Mouse (Mus musculus) embryo, embryonic 11.5 days (tissue): ENCODE measurements around the gene Strbp.

ENCODE experiments used
- DNase-seq: peaks from one replicate; pipeline ENCODE4 v3.0.0-alpha.2; 2012; ENCODE audit warnings: low read depth, low spot score

Gene Strbp

DNA sequence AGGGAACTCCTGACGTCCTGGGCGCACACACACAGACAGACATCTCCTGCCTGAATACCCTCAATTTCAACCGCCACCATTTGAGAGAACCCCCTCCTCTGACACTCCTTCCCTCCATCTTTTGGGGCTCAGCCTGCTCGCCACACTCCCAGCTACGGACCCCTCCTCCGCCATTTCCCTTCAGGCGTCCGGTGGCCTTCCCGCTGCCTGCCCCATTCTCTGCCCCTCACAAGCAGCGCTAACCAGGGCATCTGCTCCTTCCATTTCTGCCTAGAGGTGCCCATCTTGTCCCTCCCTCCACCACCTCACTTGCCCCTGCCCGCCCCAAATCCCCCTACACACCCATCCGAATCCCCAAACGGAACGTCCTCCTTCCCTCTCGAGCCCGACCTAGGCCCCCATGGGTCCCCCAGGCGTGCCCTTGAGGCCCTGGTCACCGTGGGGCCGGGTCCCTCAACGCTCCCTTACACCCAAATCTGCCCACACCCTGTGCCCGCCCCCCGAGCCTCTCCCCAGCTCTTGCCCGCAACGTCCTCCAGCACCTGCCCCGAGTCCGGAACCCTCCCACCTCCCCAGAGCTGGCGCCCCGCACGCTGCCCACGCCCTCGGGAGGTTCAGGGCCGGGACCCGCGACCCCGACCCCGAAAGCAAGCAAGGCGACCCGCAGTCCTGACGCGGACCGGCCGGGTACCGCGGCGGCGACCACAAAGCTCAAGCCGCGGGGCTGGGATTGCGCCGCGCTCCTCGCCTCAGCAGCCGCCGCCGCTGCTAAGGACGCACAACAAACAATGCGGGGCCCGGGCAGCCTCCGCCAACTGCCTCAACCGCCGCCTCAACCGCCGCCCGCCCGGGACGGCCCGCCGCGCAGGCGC is 1.1 kb downstream of the Strbp start:
- DNase-seq, result peak; percentile 16

DNA sequence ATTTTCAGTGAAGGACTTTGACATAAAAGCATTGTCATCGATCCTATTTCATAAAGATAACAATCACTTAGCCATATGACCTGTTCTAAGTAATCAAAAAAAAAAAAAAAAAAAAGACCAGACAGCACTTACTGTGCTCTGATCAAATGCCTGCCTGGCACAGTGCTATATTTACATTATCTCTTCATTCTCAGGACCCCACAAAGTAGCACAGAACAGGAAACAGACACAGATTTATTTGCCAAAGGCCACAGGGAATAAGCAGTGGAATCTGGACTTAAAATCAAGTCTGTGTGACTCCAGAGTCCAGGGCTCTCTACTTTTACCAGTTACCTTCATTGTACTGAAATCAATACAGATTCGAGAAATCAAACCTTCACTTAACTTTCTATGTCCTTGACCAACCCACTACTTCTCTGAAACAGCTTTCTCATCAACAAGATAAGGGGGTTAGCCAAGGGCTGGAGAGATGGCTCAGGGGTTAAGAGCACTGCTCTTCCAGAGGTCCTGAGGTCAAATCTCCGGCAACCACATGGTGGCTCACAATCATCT is 14.5 kb downstream of the Strbp start:
- no peak for DNase-seq

DNA sequence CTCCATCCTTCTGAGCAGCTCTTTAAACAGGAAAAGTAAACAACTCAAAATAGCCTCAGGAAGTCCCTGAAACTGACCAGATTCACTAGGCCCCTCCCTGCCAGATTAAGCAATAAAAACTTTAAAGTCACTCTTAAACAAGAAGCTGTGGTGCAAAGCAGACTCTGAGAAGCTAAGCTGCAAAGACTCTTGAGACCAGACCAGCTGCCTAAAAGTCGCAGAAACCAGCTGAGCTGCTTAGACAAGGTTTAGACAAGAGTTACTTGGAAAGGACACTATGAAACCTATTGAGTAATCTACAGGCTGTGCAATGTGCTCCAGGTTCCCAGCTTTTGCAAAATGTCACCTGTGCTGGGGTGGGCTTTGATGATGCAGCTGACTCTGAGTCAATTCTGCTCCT is 16.6 kb downstream of the Strbp start:
- no peak for DNase-seq

DNA sequence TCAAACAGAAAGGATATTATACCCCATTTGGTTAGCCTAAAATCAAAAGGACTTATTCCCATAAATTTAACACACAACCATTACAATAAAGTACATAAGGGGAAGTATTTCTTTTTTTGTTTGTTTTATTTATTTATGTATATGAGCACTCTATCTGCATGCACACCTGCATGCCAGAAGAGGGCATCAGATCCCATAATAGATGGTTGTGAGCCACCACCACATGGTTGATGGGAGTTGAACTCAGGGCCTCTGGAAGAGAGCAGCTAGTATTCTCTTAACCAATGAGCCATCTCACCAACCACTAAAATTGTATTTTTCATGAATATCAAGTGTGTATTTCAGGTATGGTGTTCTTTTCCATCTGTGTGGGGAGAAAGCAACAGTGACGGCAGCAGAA is 18.8 kb downstream of the Strbp start:
- DNase-seq, result no peak

DNA sequence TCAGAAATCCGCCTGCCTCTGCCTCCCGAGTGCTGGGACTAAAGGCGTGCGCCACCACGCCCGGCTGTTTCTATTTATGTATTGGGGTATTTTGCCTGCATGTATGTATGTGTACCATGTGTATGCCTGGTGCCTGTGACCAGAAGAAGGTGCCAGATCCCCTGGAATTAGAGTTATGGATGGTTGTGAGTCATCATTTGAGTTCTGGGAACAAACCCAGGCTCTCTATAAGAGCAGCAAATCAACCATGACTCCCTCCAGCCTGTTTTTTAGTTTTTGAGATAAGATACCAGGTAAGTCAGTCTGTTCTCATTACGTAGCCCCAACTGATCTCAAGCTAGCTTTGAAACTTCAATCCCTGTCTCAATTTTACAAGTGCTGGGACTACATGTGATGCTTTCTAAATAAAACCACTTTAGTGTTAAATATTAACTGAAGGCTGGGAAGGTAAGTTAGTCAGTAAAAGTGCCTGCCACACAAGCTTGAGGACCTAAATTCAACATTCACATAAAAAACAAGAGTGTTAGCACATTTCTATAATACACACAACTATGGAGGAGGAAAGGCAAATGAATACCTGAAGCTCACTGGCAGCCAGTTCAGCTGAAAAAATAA is 21.4 kb downstream of the Strbp start:
- DNase-seq, result no peak

DNA sequence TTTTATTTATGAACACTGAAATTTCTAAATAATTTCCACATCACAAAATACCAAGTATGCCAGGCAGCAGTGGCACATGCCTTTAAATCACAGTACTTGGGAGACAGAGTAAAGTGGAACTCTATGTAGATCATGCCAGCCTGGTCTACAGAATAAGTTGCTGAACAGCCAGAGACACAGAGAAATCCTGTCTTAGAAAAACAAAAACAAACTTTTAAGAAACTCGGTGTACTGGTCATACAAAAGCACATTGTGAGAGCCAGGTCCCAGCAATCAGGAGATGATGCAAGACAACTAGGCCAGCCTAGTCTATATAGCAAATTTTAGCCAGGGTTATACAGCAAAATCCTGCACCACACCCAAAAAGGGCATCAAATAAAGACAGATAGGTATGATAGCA is 52.6 kb downstream of the Strbp start:
- DNase-seq, result no peak

DNA sequence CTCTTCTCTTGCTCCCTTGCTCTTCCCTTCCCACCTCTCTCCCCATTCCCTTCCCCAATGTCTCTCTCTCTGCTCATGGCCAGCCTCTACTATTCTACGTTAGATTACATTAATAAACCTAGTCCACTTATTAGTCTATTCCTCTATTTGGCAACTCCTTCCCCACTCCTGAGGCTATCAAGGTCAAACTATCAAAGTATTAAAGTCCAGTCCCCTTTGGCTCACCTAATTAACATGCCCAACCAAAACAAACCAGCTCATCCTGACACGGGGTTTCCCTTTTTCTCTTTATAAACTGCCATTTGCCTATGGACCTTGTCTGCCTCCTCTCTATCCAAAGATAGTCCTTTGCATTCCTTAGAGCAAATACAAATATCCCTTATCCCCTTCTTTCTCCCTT is 54.1 kb downstream of the Strbp start:
- DNase-seq, result no peak

DNA sequence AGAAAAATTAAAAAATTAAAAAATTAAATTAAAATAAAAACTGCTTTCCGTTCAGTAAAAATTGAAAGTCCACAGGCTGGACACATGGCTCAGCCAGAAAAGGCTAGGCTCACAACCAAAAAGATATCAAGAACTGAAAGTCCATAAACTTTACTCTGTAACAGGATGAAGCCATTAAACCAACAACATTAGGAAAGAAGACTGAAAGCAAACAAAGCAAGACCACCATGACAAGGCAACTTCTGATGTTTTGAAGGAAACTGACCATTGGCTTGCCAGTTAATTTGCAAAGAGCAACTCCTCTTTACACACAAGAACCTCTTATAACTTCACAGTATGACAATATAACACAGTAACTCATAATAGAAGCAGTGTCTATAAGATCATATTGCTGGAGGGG is 54.7 kb downstream of the Strbp start:
- no peak for DNase-seq

DNA sequence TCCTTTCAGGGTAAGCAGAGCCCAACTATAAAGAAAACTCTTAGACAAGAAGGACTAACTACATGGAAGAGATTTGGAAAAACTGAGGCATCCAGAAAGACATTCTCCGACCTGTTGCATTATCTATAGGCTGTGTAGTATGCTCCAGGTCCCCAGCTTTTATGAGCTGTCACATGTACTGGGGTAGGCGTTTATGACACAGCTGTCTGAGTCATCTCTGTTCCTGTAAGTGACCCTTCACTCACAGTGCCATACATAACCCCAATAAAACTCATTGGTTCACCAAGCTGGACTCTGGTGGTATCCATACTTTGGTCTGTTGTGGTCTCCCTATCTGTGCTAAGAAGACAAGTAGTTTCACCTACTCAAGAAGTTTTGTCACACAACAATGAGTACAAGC is 80.3 kb downstream of the Strbp start:
- DNase-seq, result no peak

DNA sequence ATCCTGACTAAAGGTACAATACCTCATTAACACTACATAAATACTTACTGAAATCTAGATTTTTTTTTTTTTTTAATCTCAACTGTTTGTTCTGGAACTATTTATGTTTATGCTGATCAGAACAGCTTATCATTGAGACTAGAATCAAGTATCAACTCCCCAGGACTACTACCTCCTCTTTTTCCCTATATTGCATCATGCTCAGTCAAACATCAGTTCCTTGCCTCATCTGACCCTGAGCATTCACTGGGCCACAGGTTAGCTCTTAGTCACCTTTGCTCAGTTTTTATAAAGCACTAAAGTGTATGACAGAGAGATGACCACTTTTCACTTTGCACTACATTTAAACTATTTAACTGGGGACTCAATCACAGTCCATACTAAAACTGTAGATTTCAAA is 115.7 kb downstream of the Strbp start:
- DNase-seq, result no peak

DNA sequence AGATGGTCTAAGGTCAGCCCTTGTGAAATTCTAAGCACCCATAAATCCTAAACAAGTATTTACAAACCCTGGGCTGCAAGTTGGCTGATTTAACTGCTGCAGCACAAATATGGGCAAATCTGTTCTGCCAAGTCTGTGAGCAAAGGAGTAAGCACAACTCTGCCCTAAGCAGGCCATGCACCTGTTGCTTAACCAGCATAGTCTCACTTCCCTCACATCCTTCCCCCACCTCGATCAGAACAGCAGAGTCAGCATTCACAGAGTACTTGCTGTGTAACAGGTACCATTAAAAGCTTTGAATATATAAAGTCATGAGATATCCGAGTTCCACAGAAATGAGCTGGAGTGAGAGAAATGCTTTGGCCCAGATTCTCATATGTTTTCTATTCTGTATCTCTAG is 125.5 kb downstream of the Strbp start:
- no peak for DNase-seq

DNA sequence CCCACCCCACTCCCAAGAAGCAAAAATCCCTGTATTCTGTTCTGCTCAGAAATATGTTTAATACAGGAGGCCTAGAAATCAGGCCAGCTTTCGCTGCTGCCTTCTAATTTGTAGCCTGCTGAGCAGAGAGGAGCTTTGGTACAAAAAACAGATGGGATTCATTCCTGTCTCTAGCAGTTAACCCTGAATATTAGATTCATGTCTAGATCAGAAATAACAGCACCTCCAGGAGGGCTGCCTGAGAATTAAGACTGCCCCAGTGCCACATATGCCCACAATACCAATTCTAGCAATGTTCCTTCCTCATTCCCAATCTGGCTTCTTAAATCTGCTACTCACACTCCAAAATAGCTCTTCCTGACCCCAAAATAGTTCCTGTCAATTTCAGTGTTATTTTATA is 127.0 kb downstream of the Strbp start:
- DNase-seq, result no peak

DNA sequence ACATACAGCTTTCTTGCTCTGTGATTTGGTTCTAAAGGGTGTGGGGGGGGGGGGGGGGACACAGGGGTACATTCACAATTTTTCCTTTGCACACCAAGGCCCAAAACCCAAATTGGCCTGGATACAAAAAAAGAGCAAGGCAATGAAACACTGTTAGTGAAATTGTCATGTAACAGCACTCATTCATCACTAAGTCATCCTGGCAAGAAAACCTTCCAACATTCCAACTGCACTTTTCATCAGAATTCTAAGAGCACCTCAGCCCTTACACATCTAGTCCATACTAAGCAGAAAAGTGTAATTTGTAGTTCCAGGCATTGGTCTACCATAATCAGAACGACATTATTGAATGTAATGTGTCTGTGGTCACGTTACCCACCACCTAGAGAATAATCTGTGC is 131.5 kb downstream of the Strbp start:
- no peak for DNase-seq

DNA sequence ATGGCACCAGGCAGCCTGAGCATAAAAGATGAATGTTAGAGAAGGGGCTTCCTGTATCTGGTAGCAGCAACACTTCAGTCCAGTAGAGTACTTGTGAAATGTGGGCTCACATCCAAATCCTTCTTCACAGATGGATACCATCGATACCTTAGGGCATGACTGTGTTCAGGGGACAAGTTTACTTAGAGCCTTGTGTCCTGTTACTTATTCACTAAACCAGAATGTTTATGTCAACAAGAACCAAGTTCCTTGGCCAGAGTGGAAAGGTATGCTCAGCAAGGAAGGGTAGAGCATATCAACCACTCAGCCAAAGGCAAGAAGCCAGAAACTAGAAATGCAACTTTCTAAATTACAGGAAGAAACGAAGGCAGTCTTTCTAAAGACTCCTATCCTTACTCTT is 133.0 kb downstream of the Strbp start:
- DNase-seq, result no peak

DNA sequence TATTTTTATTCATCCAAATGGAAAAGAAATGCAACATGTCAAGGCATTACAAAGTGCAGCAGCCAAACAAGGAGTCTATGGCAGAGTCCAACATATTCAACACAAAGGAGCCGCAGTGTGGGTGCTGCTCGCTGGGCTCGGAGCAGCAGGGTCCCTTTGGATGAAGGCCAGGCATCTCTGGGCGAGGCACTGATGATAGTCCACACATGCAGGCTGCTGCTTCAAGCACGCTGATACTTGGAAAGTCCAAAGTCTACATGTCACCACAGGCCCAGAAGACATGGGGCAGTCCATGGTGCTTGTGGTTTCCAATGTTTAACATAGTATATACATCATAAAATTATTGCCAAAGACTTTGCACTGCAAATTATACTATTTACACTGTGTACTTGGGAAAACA is 133.8 kb downstream of the Strbp start:
- DNase-seq, result no peak

DNA sequence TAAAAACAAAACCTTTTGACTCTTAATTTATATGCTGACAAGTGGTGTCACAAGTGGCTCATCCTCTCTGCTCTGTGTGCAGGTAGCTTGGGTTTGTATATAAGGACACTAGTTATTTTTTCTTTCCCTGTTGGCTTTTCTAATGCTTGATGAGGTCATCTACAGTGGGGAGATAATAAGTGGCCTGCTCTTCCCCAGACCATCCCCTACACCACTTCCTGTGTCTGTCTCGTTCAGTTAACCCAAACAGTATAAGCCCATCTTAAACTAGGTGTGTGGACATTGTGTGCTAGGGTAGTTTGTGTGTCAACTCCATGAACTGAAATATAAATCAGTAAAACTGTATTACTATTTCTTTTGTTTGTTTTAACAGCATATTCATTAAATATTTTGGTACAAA is 137.6 kb downstream of the Strbp start:
- no peak for DNase-seq

DNA sequence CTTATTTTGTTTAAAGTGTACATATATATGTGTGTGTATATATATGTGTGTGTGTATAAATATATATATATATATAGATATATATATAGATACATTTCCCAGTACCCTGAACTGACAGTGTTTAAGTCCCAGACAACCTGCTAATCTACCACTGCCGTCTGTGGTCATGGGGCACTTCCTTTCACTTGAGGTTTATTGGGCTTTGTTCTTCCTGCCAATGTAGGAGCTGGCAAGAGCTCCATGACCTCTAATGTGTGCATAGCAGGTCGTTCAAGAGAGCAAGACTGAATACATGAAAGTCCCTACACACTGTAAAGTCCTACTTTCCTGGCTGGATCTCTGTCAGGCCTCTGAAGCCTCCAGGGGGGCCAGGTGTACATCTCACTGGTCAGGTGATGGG is 138.1 kb downstream of the Strbp start:
- no peak for DNase-seq

DNA sequence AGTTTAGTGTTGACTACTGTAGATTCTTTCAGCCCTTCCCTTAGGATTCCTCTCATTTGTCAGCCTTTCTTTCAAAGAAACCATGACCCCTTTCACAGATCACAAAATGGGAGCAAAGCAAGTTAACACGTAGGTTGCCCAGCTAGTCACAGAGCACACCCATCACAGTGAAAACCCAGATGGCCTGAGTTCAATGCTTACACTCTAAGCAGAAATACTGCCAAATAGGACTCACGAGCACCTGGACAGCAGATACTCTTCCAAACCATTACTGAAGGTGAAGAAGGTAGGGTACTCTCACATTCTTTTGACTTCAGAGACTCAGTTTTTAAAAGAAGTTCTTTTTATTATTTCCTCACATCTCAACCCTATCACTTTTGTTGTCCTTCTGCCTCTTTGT is 147.3 kb downstream of the Strbp start:
- DNase-seq, result no peak

DNA sequence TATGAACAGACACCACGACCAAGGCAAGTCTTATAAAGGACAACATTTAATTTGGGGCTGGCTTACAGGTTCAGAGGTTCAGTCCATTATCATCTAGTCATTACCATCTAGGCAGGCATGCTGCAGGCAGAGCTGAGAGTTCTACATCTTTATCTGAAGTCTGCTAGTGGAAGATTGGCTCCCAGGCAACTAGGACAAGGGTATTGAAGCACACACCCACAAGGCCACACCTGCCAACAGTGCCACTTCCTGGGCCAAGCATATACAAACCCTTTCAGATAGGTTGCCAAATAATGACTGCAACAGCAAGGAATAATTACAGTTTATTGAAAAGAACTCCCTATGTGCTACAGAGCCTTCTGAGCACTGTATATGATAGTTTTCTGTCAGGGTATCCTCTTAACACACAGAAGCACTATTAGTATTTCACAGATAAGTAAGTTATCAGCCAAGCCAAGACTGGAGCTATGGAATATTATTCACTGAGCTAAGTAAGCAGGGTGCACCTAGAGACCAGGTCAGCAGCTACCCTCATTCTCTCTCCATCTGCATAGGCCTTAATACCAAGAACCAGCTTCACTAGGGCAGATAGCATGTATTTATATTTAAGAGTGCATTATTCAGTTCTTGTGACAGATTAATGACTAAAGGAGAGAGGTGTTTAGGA is 154.2 kb downstream of the Strbp start:
- DNase-seq, result no peak

DNA sequence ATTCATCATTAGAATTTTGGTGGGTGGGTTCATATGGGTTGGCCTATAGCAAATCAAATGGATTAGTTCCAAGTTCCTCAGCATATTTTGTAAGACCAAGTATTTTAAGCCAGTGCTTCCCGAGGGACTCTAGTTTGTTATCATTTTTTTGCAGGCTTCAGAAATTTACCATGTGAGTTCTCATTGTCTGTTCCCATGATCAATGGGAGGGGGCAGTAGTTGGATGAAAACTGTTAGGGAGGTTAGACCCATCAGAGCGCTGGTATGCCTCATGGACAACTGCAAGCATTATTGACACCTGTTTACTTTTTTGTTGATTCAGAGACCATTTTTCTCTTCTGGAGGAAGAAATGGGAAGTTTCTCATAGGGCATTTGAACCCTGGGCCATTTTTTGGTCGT is 172.0 kb downstream of the Strbp start:
- no peak for DNase-seq

DNA sequence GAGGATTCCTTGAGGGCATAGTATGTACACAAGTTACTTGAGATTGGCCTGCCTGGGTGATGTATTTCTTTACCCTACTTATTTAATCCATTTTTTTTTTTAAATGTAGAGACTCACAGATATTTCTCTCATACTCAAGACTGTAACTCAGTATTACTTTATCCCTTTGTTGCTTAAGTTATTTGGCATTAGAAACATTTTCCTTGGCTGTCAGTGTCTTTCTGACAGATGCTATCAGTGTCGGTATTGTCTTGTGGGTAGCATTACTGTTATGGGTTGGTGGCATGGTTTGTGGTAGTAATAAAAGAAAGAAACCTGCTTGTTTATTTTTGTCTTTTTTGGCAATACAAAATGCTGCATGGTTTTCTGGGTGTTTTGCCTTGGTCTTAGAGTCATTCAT is 172.9 kb downstream of the Strbp start:
- DNase-seq, result no peak

DNA sequence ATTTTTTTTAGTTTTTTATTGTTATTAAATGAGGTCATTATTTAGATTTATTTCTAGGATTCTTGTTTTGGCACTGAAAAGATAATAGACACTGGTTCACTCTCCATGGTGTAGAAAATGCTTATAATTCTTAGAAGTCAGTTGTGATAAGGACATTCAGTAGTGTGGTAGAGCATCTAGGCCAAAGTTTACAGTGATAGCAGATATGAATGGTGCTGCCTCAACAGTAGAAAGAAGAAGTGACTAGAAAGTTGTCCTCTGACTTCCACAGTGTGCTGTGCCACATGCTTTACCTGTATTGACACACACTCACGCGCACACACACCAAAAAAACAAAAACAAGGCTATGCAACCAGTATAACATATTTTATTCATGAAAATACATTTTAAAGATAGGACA is 174.3 kb downstream of the Strbp start:
- no peak for DNase-seq

DNA sequence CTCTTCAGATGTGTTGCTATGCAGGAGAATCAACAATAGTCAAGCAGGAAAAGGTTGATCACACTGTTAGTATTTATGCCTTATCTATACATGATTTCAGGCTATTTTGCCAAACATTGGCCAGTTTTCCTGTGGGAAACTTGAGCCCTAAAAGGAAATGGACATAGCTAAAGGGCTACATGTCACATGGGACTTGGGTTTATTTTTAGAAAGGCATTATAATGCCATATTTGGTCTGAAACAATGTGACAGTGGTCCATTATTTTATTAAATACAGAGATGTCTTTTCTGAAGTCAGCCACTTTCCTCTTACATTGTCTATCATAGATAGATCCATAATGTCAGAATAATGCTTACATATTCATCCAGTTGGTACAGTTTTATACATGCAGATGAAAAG is 176.1 kb downstream of the Strbp start:
- no peak for DNase-seq
